Mouse (Mus musculus) midbrain, embryonic 12.5 days (tissue): ENCODE results near the gene Fgf11. TPM values are rescaled to one million over a fixed set of nuclear protein-coding genes. Genes with fewer than 3 reads are reported as not detected.
A peak's percentile ranks its signal among the peaks of the same experiment; 100 is the strongest.

Source experiments
- ATAC-seq: fragments of 200-750 bp; cut with Nextera tagmentation; 2 replicates; pipeline ENCODE4 v1.8.0; 2017; ENCODE audit warnings: low read depth, moderate TSS enrichment, moderate library complexity; ENCODE audit not compliant: low FRiP score
- H3K27ac ChIP-seq: fragments of 300-500 bp; sonication (generic); replicated peaks from 2 replicates; pipeline ENCODE4 v1.5.1; 2016; ENCODE audit warnings: mild to moderate bottlenecking
- H3K27me3 ChIP-seq: fragments of 300-500 bp; sonication (generic); 2 replicates; pipeline ENCODE4 v1.6.1; 2016; ENCODE audit warnings: mild to moderate bottlenecking
- H3K36me3 ChIP-seq: fragments of 300-500 bp; sonication (generic); 2 replicates; pipeline ENCODE4 v1.6.1; 2016
- H3K4me1 ChIP-seq: fragments of 300-500 bp; sonication (generic); 2 replicates; pipeline ENCODE4 v1.6.1; 2016
- H3K4me2 ChIP-seq: fragments of 300-500 bp; sonication (generic); replicated peaks from 2 replicates; pipeline ENCODE4 v1.6.1; 2016; ENCODE audit warnings: mild to moderate bottlenecking, moderate library complexity
- H3K4me3 ChIP-seq: fragments of 300-500 bp; sonication (generic); 2 replicates; pipeline ENCODE4 v1.5.1; 2016; ENCODE audit warnings: mild to moderate bottlenecking
- H3K9ac ChIP-seq: fragments of 300-500 bp; sonication (generic); replicated peaks from 2 replicates; pipeline ENCODE4 v1.6.1; 2016; ENCODE audit warnings: mild to moderate bottlenecking, moderate library complexity
- H3K9me3 ChIP-seq: fragments of 300-500 bp; sonication (generic); 2 replicates; pipeline ENCODE4 v1.6.1; 2016; ENCODE audit warnings: mild to moderate bottlenecking
- WGBS: fragments of 180-500 bp; shearing (Covaris S2); methylation state at CpG from one replicate; pipeline ENCODE4 v1.1.7; 2016; 5-methylcytosine and 5-hydroxymethylcytosine counted together
- polyA plus RNA-seq: library from polyadenylated mRNA; unstranded; fragments of >200 nt; fragmentation: Nextera tagmentation; extraction: Ambion mirVana; gene quantifications from 2 replicates; pipeline ENCODE4 v1.2.1, GENCODE M21; 2016

Fgf11 gene
- polyA plus RNA-seq, 1 experiment from 2014 or later, result 2.7 TPM

GRCm38 (mm10) chr11:69810280-69810679, 8.6 kb upstream of the Fgf11 start:
- peaks cover 30% of the 10 kb centered on the region for H3K27me3 ChIP-seq
- no peak overlapping the region for H3K9ac ChIP-seq
- no peak overlapping the region for H3K4me3 ChIP-seq
- ATAC-seq, result no peak
- H3K4me2 ChIP-seq, result no peak overlapping the region
- no peak overlapping the region for H3K27ac ChIP-seq
- H3K4me1 ChIP-seq, result peaks cover 2% of the 10 kb centered on the region; the same call in 1 of the 2 replicates
- H3K36me3 ChIP-seq, result no peaks in the 10 kb centered on the region
- no peaks in the 10 kb centered on the region for H3K9me3 ChIP-seq

GRCm38 (mm10) chr11:69807641-69808040, 6.0 kb upstream of the Fgf11 start:
- ATAC-seq, result no peak
- Histone ChIP-seq H3K4me3 (no peak overlapping the region), H3K36me3 (no peaks in the 10 kb centered on the region), H3K27me3 (peaks cover 56% of the 10 kb centered on the region), H3K4me1 (peaks cover 28% of the 10 kb centered on the region), H3K9me3 (no peaks in the 10 kb centered on the region), H3K27ac (no peak overlapping the region), H3K4me2 (no peak overlapping the region), H3K9ac (no peak overlapping the region)
- 87% methylated on average over 2 of the region's 2 CpGs for WGBS

- Histone ChIP-seq H3K36me3 (no peaks in the 10 kb centered on the region), H3K4me1 (peaks cover 41% of the 10 kb centered on the region), H3K27ac (no peak overlapping the region), H3K4me3 (no peak overlapping the region), H3K27me3 (peaks cover 69% of the 10 kb centered on the region), H3K4me2 (no peak overlapping the region), H3K9me3 (no peaks in the 10 kb centered on the region), H3K9ac (no peak overlapping the region)
- no peak for ATAC-seq
- WGBS, result 76% methylated on average over 4 of the region's 4 CpGs
Measured at GRCm38 (mm10) chr11:69806378-69806777, 4.7 kb upstream of the Fgf11 start.

GRCm38 (mm10) chr11:69804972-69805909, 3.6 kb upstream of the Fgf11 start, which contains the start of gene Tmem102:
Gene Tmem102, minus strand, starts transcription at chr11:69805624.
- Histone ChIP-seq H3K4me1 (peaks cover 49% of the 10 kb centered on the region), H3K4me3 (0 out of 2 replicates have a peak within 1 kb of the TSS, but pooled peaks have one; percentile 58)

GRCm38 (mm10) chr11:69804652-69804940, 2.9 kb upstream of the Fgf11 start:
- H3K9ac ChIP-seq, result no peak overlapping the region
- peaks cover 55% of the 10 kb centered on the region for H3K4me1 ChIP-seq
- 7% methylated on average over 12 of the region's 12 CpGs for WGBS
- 0 out of 2 replicates have a peak overlapping the region, but pooled peaks have one; percentile 58 for H3K4me3 ChIP-seq
- peak overlapping the region; percentile 96 for H3K4me2 ChIP-seq
- no peaks in the 10 kb centered on the region for H3K36me3 ChIP-seq
- ATAC-seq, result no peak
- no peak overlapping the region for H3K27ac ChIP-seq
- peaks cover 68% of the 10 kb centered on the region for H3K27me3 ChIP-seq
- no peaks in the 10 kb centered on the region for H3K9me3 ChIP-seq

More at GRCm38 (mm10) chr11:69804972-69805909, 3.6 kb upstream of the Fgf11 start, which contains the start of gene Tmem102:
- H3K9ac ChIP-seq, result no peak within 1 kb of the TSS
- peaks cover 70% of the 10 kb centered on the region for H3K27me3 ChIP-seq
- no peak for ATAC-seq
- peak within 1 kb of the TSS; percentile 96 for H3K4me2 ChIP-seq
- no peak within 1 kb of the TSS for H3K27ac ChIP-seq
- WGBS, result 3% methylated on average over 29 of the region's 29 CpGs
- H3K9me3 ChIP-seq, result no peaks in the 10 kb centered on the region
- H3K36me3 ChIP-seq, result no peaks in the 10 kb centered on the region

- peak overlapping the region; percentile 96 for H3K4me2 ChIP-seq
- H3K9ac ChIP-seq, result peak overlapping the region; percentile 69
- peak overlapping the region; percentile 35 for H3K27ac ChIP-seq
- ATAC-seq, result peak; percentile 35; the same call in 1 of the 2 replicates
- H3K4me1 ChIP-seq, result peaks cover 61% of the 10 kb centered on the region
- H3K36me3 ChIP-seq, result no peaks in the 10 kb centered on the region
- H3K4me3 ChIP-seq, result peak overlapping the region; percentile 58
- WGBS, result 1% methylated on average over 58 of the region's 60 CpGs
- peaks cover 68% of the 10 kb centered on the region for H3K27me3 ChIP-seq
- H3K9me3 ChIP-seq, result no peaks in the 10 kb centered on the region
Measured at GRCm38 (mm10) chr11:69803786-69804651, 2.4 kb upstream of the Fgf11 start.

GRCm38 (mm10) chr11:69803328-69803727, 1.7 kb upstream of the Fgf11 start:
- H3K9ac ChIP-seq, result peak overlapping the region; percentile 69
- H3K4me2 ChIP-seq, result peak overlapping the region; percentile 96
- H3K36me3 ChIP-seq, result no peaks in the 10 kb centered on the region
- H3K4me3 ChIP-seq, result peak overlapping the region; percentile 58
- H3K27me3 ChIP-seq, result peaks cover 71% of the 10 kb centered on the region
- H3K4me1 ChIP-seq, result peaks cover 64% of the 10 kb centered on the region
- 0 out of 2 replicates have a peak, but pooled peaks have one; percentile 4 for ATAC-seq
- 3% methylated on average over 12 of the region's 12 CpGs for WGBS
- peak overlapping the region; percentile 60 for H3K27ac ChIP-seq
- no peaks in the 10 kb centered on the region for H3K9me3 ChIP-seq

GRCm38 (mm10) chr11:69802648-69803105, 1.0 kb upstream of the Fgf11 start:
- under 1% methylated on average over 32 of the region's 33 CpGs for WGBS
- H3K4me1 ChIP-seq, result peaks cover 64% of the 10 kb centered on the region
- H3K9me3 ChIP-seq, result no peaks in the 10 kb centered on the region
- ATAC-seq, result 0 out of 2 replicates have a peak, but pooled peaks have one; percentile 13
- H3K27ac ChIP-seq, result peak overlapping the region; percentile 60
- peaks cover 73% of the 10 kb centered on the region for H3K27me3 ChIP-seq
- H3K36me3 ChIP-seq, result no peaks in the 10 kb centered on the region
- H3K9ac ChIP-seq, result peak overlapping the region; percentile 69
- peak overlapping the region; percentile 96 for H3K4me2 ChIP-seq
- H3K4me3 ChIP-seq, result peak overlapping the region; percentile 58

GRCm38 (mm10) chr11:69800392-69801197, 1.1 kb downstream of the Fgf11 start:
- Histone ChIP-seq H3K9ac (peak overlapping the region; percentile 71), H3K36me3 (no peaks in the 10 kb centered on the region), H3K27me3 (peaks cover 74% of the 10 kb centered on the region), H3K27ac (peak overlapping the region; percentile 87), H3K4me3 (peak overlapping the region; percentile 58), H3K4me1 (peaks cover 71% of the 10 kb centered on the region), H3K9me3 (no peaks in the 10 kb centered on the region), H3K4me2 (peak overlapping the region; percentile 96)
- peak; percentile 79 for ATAC-seq
- 0% methylated on average over 36 of the region's 36 CpGs for WGBS

- Histone ChIP-seq H3K9ac (peak overlapping the region; percentile 71), H3K4me1 (peaks cover 69% of the 10 kb centered on the region), H3K27me3 (peaks cover 70% of the 10 kb centered on the region), H3K9me3 (no peaks in the 10 kb centered on the region), H3K4me3 (peak overlapping the region; percentile 58), H3K36me3 (no peaks in the 10 kb centered on the region), H3K27ac (peak overlapping the region; percentile 87), H3K4me2 (peak overlapping the region; percentile 96)
- ATAC-seq, result peak; percentile 41
- 0% methylated on average over 11 of the region's 11 CpGs for WGBS
Measured at GRCm38 (mm10) chr11:69800138-69800391, 1.6 kb downstream of the Fgf11 start.

- H3K9me3 ChIP-seq, result no peaks in the 10 kb centered on the region
- H3K9ac ChIP-seq, result peak overlapping the region; percentile 71
- WGBS, result 18% methylated on average over 11 of the region's 12 CpGs
- H3K27me3 ChIP-seq, result peaks cover 65% of the 10 kb centered on the region
- peak overlapping the region; percentile 96 for H3K4me2 ChIP-seq
- peak overlapping the region; percentile 58 for H3K4me3 ChIP-seq
- H3K27ac ChIP-seq, result peak overlapping the region; percentile 87
- H3K36me3 ChIP-seq, result no peaks in the 10 kb centered on the region
- ATAC-seq, result no peak
- peaks cover 64% of the 10 kb centered on the region for H3K4me1 ChIP-seq
Measured at GRCm38 (mm10) chr11:69799394-69800137, 2.1 kb downstream of the Fgf11 start.
